Mouse (Mus musculus) cerebellum, adult 8-10 months (tissue): ENCODE measurements around the gene Vars2.
A peak's percentile ranks its signal among the peaks of the same experiment; 100 is the strongest.

ENCODE experiments used
- DNase-seq: peaks from one replicate; pipeline ENCODE4 v3.0.0; 2022

Vars2 gene

DNA sequence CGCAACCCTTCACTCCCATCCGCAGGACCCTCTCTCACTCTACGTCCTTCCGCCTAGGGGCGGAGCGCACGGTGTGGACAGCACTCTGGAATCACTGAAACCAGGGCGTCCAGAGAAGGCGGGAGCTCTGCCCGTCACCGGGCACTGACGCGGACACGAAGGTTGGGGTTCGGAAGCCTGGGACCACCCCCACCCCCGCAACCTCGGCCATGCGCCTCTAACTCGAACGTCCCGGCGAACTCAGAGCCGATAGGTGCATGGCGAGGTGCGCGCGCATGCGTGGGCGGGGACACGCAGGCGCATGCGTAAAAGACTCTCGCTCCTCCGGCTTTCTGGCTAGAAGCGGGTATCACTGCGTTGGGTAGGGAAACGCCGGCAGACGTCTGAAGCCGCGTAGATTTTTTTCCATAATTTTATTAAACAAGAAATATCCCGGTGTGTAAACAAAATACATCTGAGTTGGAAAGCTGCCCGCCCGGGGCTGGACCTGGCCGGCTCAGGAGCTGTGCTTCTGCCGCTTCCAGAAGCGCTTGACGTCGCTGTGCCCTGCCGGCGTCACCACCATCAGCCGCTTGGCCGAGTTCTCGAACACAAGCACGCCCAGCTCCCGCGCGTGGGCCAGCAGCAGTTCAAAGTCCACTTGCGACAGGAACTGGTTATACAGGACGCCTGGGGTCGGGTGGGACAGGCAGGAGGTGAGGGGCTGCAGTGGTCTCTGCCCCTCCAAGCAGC, at the start of gene Vars2:
TSS of gene Vars2 (minus strand) at position 259 of the 732 bp plus-strand sequence.
- peak; percentile 98 for DNase-seq

DNA sequence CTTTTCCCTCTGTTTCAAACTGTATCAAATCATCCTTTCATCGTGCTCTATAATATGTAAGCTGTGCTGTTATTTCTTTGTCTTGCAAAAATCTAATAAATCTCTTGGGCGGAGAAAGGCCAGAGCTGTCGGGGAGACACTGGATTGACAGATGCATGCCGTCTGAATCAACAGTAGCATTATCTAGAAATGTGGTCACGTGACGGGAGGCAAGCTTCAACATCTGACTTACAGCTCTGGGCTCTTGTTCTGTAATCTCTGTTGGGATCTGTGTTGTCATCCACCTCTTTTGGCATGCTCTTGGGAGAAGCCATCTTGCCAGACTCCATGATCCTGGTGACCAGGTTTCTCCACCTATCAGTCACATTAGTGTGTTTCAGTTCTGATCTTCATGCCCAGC, 49.7 kb upstream of the Vars2 start:
- DNase-seq, result no peak

DNA sequence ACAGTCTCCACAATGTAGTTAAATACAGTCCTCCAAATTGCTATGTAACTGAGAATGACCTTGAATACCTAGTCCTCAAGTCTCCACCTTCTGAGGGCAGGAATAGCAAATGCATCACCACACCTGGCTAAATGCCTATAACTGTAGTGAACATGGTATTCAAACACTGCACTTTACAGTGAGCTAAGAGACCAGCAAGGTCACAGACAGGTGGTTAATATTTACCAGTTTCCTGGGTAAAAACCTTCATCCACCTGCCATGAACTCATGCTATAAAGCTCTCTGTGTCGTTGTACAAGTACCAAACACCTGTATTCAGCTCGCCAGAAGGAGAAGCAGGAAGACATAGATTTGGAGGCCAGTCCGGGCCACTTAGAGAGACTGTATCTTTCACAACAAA, 48.7 kb upstream of the Vars2 start:
- DNase-seq, result no peak

DNA sequence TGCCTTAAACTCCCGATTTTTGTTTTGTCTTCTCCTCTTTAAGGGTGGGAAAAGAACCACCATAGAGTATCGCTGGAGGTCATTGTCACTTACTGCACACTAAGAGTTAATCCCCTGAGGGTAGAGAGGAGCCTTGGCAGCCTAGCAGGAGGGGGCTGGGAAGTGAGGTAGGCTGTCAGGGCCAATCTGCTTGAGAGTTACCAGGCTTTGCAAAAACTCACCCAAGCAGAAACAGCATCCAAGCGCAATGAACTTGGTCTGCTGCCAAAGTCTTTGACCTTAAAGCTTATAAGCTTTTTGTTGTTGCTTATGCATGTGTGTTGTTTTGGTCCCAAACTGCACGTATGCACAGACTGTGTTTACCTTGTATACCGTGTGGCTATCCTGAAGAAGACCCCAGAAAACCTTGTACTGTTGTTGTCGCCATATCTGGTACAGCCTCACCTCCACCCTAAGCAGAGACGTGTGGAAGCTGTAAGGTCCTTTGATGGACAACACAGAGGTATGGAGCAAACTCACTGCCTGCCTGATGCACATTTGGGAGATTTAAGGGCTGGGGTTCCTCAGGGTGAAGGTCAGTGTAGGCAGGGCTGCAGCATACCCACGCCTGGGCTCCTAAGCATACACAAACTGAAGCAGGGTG, 43.4 kb upstream of the Vars2 start:
- no peak for DNase-seq

DNA sequence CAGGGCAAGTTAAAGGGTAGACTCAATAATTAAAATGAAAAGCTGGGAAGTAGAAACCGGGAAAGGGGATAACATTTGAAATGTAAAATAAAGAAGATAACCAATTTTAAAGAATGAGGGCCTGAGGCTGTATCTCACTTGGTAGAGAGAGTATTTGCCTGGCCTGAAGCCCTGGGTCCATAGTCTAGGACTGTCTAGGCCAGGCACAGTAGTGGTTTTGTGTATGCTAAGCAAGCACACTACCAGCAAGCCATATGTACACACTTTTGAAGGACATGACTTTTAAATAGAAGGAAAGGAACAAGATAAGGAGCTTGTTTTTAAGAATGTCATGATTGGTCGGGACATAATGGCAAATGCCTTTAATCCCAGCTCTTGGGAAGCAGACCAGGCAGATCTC, 41.2 kb upstream of the Vars2 start:
- DNase-seq, result no peak

DNA sequence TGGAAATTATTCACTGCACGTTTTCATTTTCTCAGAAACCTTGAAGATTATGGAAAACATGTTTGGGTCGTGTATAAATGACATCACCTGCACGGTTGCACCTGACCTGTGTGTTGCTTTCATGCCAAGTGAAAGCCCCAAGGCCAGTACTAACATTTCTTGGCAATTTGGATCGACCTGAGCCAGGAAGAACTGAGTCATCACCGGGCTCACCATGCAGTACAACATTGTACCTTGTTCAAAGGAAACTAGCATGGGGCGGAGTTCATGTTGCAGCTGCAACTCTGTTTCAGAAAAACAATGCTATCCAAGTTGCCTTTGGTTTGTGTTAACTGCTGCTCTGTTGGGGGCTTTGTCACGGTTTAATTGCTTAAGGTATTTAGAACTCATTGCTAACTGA, 40.5 kb upstream of the Vars2 start:
- no peak for DNase-seq

DNA sequence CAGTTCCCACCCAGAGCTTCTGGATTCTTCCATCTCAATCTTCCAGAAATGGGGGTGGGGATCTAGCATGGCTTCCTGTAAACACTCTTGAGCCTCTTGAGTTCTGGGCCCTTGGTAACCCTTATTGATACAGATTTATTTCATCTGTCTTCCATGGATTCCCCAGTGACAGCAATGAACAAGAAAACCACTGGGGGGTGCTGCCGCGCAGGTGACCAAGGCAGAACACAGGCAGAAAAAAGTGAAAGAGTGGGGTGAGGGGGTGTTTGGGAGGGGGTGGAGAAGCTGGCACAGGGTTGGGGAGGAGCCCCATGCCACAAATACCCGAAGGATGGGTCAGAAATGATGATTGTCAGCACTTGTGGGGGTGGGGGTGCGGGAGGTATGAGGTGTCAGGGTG, 38.4 kb upstream of the Vars2 start:
- DNase-seq, result no peak

DNA sequence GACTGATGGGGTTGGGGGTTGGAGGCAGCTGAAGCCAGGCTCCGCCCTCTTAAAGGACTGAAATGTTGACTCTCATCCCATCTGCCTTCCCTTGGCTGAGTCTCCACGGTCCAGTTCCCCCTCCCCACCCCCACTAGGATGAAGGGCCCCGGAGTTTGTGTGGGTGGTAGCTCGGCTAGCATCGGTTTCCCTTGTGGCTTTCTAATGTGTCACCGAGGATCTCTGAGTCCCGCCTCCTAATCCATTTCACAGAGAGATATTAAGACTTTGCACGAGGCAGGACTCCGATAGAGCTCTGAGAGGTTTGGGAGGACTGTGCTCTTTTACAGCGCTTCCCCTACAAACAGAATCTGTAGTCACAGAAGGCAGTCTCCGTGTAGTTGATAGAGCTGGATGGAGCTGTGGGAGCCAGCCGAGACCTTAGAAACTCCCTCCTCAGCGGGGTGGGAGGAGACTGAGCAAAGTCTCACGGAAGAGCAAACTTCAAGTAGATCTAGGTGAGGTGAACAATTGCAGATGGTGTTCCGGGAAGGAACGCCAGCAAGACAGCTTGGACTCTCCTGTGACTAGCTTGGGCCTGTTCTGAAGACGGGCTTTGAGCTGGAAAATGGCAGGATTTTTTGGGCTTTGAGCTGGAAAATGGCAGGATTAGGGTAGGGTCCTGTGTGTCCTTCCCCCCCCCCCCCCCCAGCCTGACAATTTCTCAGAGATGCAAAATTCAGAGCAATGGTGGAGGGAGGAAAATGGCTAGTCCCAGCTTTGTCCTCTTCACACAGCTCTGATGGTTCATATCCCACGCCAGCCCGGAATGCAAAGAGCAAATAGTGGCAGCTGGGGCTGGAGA, 37.5 kb upstream of the Vars2 start, which contains the start of gene Ddr1:
TSS of gene Ddr1 (minus strand) at position 1 of the 844 bp plus-strand sequence.
- DNase-seq, result no peak

DNA sequence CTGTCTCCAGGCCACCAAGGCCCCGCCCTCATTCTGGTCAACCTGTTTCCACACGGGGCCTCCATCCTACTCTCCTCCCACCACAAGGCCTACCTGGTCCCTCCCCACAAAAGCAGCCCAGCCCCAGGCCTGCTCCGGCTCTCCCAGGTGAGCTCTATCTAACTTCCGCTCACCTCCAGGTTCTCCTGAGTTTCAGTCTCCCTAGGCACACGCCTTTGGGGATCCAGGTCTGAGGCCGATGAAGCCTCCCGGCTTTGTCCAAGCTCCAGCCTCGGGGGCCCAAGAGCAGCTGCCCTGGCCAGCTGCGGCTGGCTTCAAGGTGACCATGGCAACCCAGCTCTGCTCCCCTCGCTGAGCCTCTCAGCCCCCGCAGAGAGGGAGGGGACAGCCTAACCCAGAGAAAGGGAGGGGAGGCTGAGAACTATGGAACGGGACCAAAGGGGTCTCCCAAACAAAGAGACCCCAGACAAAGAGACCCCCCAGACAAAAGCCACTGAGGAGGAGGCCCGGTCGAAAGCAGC, 36.4 kb upstream of the Vars2 start:
- DNase-seq, result no peak

DNA sequence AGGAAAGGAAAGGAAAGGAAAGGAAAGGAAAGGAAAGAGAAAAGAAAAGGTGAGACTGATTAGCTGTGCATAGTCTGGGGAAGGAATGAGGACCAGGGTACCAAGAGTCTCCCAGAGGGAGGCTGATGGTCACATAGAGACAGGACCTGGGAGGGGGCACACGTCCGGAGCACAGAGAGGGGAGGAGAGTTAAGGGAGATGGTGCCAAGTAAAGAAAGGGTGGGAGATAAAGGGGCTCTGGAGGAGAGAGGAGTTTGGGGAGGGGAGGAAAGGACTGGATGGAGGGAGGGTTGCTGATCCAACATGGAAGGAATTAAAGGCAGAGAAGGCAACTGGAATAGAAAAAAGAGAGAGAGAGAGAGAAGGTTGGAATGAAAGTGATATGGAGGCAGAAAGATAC, 35.7 kb upstream of the Vars2 start:
- DNase-seq, result no peak

DNA sequence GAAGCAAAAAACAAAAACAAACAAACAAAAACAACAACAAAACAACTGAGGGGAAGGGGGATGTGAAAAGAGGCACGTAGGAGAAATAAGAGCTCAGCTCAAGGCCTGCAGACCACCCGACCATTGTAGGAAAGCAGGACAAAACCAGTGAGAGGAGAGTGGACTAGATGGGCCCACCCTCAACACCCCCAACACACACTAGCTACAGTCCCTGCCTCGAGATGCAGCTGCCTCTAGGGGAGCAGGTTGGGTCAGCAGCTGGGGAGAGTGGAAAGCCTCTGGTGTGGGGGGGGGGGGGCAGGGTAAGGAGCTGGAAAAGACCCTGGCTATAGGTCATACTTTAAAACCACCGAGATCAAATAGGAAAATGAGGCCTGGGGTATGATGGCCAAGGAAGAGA, 35.2 kb upstream of the Vars2 start:
- no peak for DNase-seq

DNA sequence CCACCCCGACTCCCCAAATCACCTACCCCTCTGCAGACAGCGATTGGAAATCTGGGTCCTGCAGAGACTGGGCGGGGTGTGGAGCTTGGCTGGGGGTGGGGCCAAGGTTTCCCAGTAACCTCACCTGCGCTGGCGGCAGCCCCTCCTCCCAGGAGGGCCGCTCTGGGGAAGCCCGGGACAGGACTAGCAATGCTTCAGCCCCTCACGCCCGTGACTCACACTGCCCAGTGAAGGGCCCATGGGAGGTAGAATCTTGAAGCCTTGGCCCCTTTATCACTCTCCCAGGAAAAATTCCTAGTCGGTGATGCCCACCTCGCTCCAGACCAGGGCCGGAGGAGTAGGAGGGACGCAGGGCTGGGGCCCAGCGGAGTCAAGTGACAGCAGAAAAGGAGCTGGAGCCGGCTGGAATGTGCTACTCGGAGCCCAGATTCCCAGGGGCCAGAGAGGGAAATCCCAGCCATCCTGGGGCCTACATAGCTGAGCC, 34.6 kb upstream of the Vars2 start:
- peak; percentile 59 for DNase-seq

DNA sequence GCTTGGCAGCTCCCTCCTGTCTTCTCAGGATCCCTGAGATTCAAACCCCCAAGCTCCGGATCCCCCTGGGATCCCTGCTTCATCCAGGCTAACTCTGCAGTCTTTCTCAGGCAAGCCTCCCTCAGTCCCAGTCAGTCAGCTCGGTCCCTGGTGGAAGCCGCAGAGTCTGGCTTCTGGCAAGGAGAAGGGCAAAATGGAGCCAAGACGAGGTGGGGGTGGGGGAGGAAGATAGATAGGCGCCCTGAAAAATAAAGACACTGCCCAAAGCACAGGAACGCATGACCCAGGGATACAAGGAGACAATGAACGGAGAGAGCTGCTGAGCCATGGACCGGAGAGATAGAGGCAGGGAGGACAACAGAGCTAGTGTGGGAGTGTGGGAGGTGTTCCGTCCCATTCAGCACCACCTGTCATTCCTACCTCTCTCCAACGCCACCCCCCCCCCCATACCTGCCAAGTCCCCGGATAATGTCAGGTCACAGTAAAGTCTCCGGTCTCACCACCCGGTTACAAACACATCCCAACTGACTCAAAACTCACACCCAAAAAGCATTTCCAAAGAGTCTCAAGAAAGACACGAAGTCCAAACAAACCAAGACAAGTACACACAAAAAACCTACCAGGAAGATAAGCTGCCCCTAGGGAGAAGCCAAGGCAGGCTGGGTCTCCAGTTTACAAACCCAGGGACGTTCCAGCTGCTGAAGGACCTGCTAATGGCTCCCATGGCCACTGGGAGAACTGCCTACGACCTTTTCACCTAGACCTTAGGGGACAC, 34.0 kb upstream of the Vars2 start:
- peak; percentile 53 for DNase-seq

DNA sequence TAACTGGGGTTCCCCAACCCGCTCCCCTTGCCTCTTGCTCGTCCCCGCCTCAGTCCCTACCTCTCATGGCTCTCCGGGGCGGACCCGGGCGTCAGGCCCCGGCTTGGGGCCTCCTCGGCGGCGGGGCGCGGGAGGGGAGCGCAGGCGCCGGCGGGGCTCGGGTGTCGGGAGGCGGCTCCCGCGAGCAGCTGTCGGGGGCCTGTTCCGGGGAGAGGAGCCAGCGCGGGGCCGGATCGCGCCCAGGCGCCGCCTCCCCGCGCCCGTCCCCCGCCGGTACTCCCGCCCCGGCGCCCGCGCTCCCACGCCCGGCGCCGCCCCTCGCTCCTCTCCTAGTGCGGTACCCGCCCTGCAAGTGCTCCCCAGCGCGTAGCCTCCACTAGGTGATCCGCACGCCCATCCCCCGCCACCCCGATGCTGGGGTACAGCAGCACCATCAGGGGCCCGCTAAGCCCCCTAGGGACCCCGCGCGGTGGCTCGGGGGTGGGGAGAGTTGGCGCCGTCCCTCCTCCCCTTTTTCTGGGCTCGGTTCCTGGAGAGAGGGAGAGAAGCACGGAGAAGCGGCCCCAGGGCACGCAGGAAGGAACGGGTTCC, 33.1 kb upstream of the Vars2 start:
- peak; percentile 83 for DNase-seq

DNA sequence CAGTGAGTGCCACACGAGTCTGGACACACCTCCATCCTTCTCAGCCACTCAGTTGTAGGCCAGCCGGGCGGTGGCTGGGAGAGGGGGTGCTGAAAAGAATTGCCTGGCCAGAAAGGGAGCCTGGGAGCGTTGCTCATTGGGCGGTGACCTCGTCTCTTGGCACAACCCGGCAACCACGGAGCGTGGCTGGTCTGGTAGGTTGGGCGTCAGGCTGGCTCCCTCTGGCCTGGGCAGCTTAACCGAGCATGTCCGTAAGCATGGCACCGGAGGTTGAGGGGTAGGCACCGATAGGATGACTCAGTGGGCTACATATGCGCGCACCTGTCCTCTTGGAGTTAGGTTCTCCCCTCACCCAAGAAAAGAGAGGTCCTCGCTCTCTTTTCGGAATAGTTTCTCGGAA, 32.5 kb upstream of the Vars2 start:
- DNase-seq, result peak; percentile 81

DNA sequence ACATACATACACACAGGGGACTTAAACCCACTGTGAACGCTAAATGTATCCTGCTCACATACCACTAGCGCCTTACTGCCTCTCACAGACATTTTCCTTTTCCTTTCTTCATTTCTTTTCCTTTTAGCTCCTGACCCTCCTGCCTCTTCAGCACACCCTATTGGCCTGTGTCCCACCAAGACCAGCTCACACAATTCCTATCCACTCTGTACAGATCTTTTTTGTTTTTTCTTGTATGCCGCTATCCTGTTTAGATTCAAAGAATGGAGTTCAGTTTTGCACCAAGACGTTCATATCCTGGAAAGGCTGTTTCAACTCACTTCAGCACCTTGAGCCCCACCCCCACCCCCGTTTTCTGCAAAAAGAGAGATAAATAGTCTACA, 31.1 kb upstream of the Vars2 start:
- DNase-seq, result no peak

DNA sequence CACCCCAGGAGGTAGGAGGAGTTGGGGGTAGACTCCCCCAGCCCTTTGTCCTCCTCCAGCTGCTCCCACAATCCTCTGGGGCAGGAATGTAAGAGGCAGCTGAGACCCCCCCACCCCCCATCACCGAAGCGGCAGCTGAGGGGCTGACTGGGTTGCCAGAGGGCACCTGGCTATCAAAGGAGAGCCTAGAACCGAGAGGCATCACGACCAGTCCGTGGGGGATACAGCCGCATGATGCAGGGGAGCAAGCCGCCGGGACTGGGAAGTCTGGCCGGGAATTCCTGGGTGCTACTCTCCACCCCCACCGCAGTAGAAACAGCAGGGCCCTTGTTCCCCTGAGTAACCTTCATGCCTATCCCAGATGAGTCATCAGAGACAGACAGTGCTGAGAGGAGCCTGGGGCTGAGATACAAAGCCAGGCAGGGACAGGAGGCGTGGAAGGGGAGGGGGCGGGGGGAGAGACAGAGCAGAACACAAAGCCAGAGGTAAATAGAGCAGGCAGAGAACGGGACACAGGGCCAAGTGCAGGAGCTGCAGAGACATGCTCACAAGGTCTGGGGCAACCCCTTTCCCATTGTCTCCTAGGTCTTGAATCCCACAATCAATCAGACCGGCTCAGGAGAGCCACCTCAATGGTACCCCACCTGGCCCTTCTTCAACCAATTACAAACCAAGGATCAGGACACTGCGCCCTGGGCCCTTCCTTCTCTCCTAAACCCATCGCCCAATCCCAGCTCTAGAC, 30.5 kb upstream of the Vars2 start:
- peak; percentile 55 for DNase-seq

DNA sequence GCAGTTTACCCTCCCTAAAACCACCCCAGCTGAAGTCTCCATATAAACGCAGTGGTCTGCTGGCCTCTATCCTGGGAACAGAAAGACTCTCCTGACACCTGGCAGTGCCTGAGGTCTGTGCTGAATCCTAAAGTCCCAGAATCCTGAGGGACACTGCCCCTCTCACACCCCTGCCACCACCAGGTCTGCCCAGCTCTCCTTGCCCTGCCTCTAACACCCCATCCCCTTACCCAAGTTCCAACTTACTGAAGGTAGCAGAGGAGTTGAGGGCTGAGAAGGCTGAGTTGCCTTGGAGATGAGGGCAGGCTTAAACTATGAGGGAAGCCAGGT, 30.0 kb upstream of the Vars2 start:
- peak; percentile 42 for DNase-seq

DNA sequence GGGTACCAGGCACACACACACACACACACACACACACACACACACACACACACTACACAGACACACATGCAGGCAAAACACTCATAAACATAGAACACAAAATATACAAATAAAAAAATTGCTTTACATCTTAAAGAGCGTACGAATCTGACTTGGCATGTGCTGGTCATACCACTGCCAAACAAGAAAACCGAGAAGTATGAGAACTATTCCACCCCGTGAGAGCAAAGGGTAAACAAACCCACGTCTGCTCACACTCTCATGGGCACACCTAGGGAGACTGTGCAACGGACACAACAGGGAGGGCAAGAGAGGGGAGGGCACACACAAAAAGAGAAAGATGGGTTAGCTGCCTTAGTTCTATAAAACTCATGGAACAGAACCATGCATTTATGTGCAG, 29.3 kb upstream of the Vars2 start:
- no peak for DNase-seq

DNA sequence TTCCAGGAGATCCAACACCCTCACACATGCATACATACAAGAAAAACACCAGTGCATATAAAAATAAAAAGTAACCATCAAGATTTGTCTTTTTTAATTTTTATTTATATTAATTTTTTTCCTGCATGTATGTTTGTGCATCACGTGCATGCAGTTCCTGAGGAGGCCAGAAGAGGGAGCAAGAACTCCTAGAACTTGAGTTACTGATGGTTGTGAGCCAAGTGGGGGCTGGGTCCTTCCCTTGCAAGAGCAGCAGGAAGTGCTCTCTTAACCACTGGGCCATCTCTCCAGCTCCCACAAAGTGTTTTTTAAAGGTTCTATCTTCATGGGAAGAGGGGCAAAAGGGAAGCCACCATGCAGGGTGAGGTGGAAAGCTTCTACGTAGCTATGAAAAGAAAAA, 27.9 kb upstream of the Vars2 start:
- DNase-seq, result no peak

DNA sequence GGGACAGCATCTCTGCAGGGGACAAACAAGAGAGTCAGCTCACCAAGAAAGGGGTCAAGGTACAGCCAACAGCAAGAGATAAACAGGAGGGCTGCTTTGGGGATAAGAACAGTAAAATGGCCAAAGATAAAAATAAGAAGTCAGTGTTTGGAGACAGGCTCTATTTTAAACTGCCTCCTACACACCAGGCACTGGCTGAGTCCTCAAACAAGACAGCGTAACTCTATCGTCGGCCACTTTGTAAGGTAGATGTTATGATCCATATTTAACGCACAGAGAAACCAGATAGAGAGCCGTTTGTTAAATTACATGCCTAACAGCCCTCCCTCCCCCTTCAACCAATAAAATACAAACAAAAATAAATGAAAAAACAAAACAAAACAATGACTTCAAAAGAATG, 26.5 kb upstream of the Vars2 start:
- DNase-seq, result no peak

DNA sequence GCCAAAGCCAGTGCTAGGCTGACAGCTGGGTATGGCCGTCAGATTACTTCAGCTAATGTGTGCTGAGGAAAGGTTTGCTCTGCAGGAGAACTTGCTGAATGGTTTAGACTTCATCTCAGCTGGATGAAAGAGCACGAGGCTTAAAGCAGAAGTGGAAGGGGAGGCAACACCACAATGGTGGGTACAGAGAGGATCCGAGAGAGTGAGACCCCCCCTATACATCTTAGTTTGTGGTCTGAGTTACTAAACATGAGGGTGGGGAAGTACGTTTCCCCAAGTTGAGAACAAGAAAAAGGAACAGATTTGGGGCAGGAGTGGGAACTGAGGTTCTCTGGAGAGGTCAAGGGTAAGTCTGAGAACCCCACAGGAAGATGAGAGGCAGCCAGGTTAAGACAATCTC, 25.0 kb upstream of the Vars2 start:
- DNase-seq, result no peak
